Mouse (Mus musculus): Measurements from ENCODE around the gene Zfp654.
"Not testable (repeated sequence)": the region's sequence is repeated elsewhere in the genome, so short reads cannot be mapped to it uniquely, and the experiment has no call there.

Gene Zfp654

GRCm38 (mm10) chr16:64851563-64852362 is at the start of gene Zfp654, which contains the start of gene Cggbp1:
TSS of gene Zfp654 (minus strand) at chr16:64851652.
TSS of gene Cggbp1 (plus strand) at chr16:64851996.
- peak; percentile 100 for DNase-seq (ENCODE audit: low spot score)

- DNase-seq (ENCODE audit: low spot score): peak; percentile 17
These were observed 47.6 kb upstream of the Zfp654 start for GRCm38 (mm10) chr16:64899084-64899483.

GRCm38 (mm10) chr16:64889496-64889895 is 38.0 kb upstream of the Zfp654 start:
- DNase-seq (ENCODE audit: low spot score): no peak

- DNase-seq (ENCODE audit: low spot score): no peak
These were observed 34.1 kb upstream of the Zfp654 start for GRCm38 (mm10) chr16:64885547-64885946.

- no peak for DNase-seq (ENCODE audit: low spot score)
These were observed 33.7 kb upstream of the Zfp654 start for GRCm38 (mm10) chr16:64885142-64885541.

- DNase-seq (ENCODE audit: low spot score): no peak
These were observed 33.0 kb upstream of the Zfp654 start for GRCm38 (mm10) chr16:64884420-64884838.

GRCm38 (mm10) chr16:64883896-64884295 is 32.4 kb upstream of the Zfp654 start:
- DNase-seq (ENCODE audit: low spot score): no peak

- DNase-seq (ENCODE audit: low spot score): no peak
These were observed 30.0 kb upstream of the Zfp654 start for GRCm38 (mm10) chr16:64881442-64881841.

- DNase-seq (ENCODE audit: low spot score): no peak
These were observed 29.5 kb upstream of the Zfp654 start for GRCm38 (mm10) chr16:64880986-64881385.

- DNase-seq (ENCODE audit: low spot score): no peak
These were observed 28.3 kb upstream of the Zfp654 start for GRCm38 (mm10) chr16:64879735-64880134.

GRCm38 (mm10) chr16:64878611-64879132 is 27.2 kb upstream of the Zfp654 start:
- DNase-seq (ENCODE audit: low spot score): no peak

GRCm38 (mm10) chr16:64877314-64877713 is 25.9 kb upstream of the Zfp654 start:
- no peak for DNase-seq (ENCODE audit: low spot score)

GRCm38 (mm10) chr16:64876631-64877265 is 25.3 kb upstream of the Zfp654 start:
- no peak for DNase-seq (ENCODE audit: low spot score)

GRCm38 (mm10) chr16:64875822-64876221 is 24.4 kb upstream of the Zfp654 start:
- no peak for DNase-seq (ENCODE audit: low spot score)

GRCm38 (mm10) chr16:64875384-64875783 is 23.9 kb upstream of the Zfp654 start:
- DNase-seq (ENCODE audit: low spot score): no peak

GRCm38 (mm10) chr16:64873416-64874305 is 22.2 kb upstream of the Zfp654 start:
- DNase-seq (ENCODE audit: low spot score): peak; percentile 69

GRCm38 (mm10) chr16:64872841-64873240 is 21.4 kb upstream of the Zfp654 start:
- no peak for DNase-seq (ENCODE audit: low spot score)

GRCm38 (mm10) chr16:64872296-64872695 is 20.8 kb upstream of the Zfp654 start:
- no peak for DNase-seq (ENCODE audit: low spot score)

GRCm38 (mm10) chr16:64869621-64870020 is 18.2 kb upstream of the Zfp654 start:
- DNase-seq (ENCODE audit: low spot score): no peak

- DNase-seq (ENCODE audit: low spot score): no peak
These were observed 17.2 kb upstream of the Zfp654 start for GRCm38 (mm10) chr16:64868613-64869012.

GRCm38 (mm10) chr16:64865841-64866240 is 14.4 kb upstream of the Zfp654 start:
- DNase-seq (ENCODE audit: low spot score): not testable (repeated sequence)

GRCm38 (mm10) chr16:64856946-64857345 is 5.5 kb upstream of the Zfp654 start:
- DNase-seq (ENCODE audit: low spot score): no peak
